Mouse (Mus musculus) MEL (cell line): ENCODE results near the gene Hsd11b2. TPM values are rescaled to one million over a fixed set of nuclear protein-coding genes. Genes with fewer than 3 reads are reported as not detected.

ENCODE experiments used
- DNase-seq: peaks from one replicate; pipeline ENCODE4 v3.0.0; 2011; ENCODE audit warnings: low read depth, low spot score
- H3K27ac ChIP-seq: 2 replicates; pipeline ENCODE4 v1.5.1; 2012; ENCODE audit warnings: low read depth, mild to moderate bottlenecking, control low read depth, low read length, moderate library complexity; ENCODE audit not compliant: control insufficient read depth
- H3K27me3 ChIP-seq, 2 experiments: fragments of 150-350 bp in 1 of 2; sonication (generic) in 1 of 2; 2 replicates each; pipeline ENCODE4 v1.6.1; 2012; ENCODE audit warnings: low read length in 2 of 2, mild to moderate bottlenecking in 2 of 2, improper control_type of control experiment in 1 of 2, moderate library complexity in 1 of 2; ENCODE audit not compliant: insufficient read depth in 2 of 2, control insufficient read depth in 1 of 2
- H3K36me3 ChIP-seq, 2 experiments: 2 replicates each; pipeline ENCODE4 v1.6.1; 2012 to 2014; ENCODE audit warnings: low read length in 2 of 2, improper control_type of control experiment in 1 of 2, inconsistent platforms in 1 of 2, mild to moderate bottlenecking in 1 of 2; ENCODE audit not compliant: insufficient read depth in 2 of 2, control insufficient read depth in 1 of 2
- H3K4me1 ChIP-seq, 2 experiments: fragments of 150-350 bp in 1 of 2; sonication (generic) in 1 of 2; 2 replicates each; pipeline ENCODE4 v1.6.1; 2012; ENCODE audit warnings: low read length in 2 of 2, improper control_type of control experiment in 1 of 2, mild to moderate bottlenecking in 1 of 2; ENCODE audit not compliant: insufficient read depth in 2 of 2, control insufficient read depth in 1 of 2
- H3K4me3 ChIP-seq, 2 experiments: fragments of 150-350 bp in 1 of 2; sonication (generic) in 1 of 2; 2 replicates each; pipeline ENCODE4 v1.5.1; 2012; ENCODE audit warnings: low read depth in 2 of 2, low read length in 2 of 2, mild to moderate bottlenecking in 2 of 2, moderate library complexity in 2 of 2, control low read depth in 1 of 2, improper control_type of control experiment in 1 of 2; ENCODE audit not compliant: control insufficient read depth in 1 of 2, insufficient read depth in 1 of 2
- H3K79me2 ChIP-seq: 2 replicates; pipeline ENCODE4 v1.6.1; 2012; ENCODE audit warnings: mild to moderate bottlenecking, low read length, moderate library complexity; ENCODE audit not compliant: control insufficient read depth, poor library complexity, insufficient read depth
- H3K9ac ChIP-seq: 2 replicates; pipeline ENCODE4 v1.6.1; 2012; ENCODE audit warnings: low read depth, mild to moderate bottlenecking, control low read depth, low read length, moderate library complexity; ENCODE audit not compliant: control insufficient read depth, poor library complexity, severe bottlenecking
- H3K9me3 ChIP-seq: fragments of 150-350 bp; sonication (generic); replicated peaks from 2 replicates; pipeline ENCODE4 v1.6.1; 2012; ENCODE audit warnings: mild to moderate bottlenecking, low read length, improper control_type of control experiment, moderate library complexity; ENCODE audit not compliant: insufficient read depth
- CHD1 ChIP-seq: IDR thresholded peaks from 2 replicates; pipeline ENCODE4 v1.6.1; 2012; ENCODE audit warnings: low read depth, mild to moderate bottlenecking, inconsistent platforms, low read length, improper control_type of control experiment
- E2F4 ChIP-seq: IDR thresholded peaks from 2 replicates; pipeline ENCODE4 v1.6.1; 2011; ENCODE audit warnings: low read depth, low read length, improper control_type of control experiment, borderline replicate concordance
- EP300 ChIP-seq, 2 experiments: IDR thresholded peaks; 2 replicates each; pipeline ENCODE4 v1.6.1; 2011; ENCODE audit warnings: improper control_type of control experiment in 2 of 2, low read length in 2 of 2, low read depth in 1 of 2, mild to moderate bottlenecking in 1 of 2
- ETS1 ChIP-seq: IDR thresholded peaks from 2 replicates; pipeline ENCODE4 v1.6.1; 2012; ENCODE audit warnings: low read depth, mild to moderate bottlenecking, inconsistent platforms, low read length, improper control_type of control experiment, moderate library complexity
- GABPA ChIP-seq: IDR thresholded peaks from 2 replicates; pipeline ENCODE4 v1.6.1; 2012; ENCODE audit warnings: low read depth, mild to moderate bottlenecking, inconsistent platforms, low read length, improper control_type of control experiment, moderate library complexity
- MAFK ChIP-seq: IDR thresholded peaks from 2 replicates; pipeline ENCODE4 v1.6.1; 2011; ENCODE audit warnings: low read depth, mild to moderate bottlenecking, low read length, improper control_type of control experiment, borderline replicate concordance
- MAZ ChIP-seq: IDR thresholded peaks from 2 replicates; pipeline ENCODE4 v1.6.1; 2012; ENCODE audit warnings: low read depth, mild to moderate bottlenecking, inconsistent platforms, low read length, improper control_type of control experiment
- MEF2A ChIP-seq: IDR thresholded peaks from 2 replicates; pipeline ENCODE4 v1.6.1; 2014; ENCODE audit warnings: low read depth, mild to moderate bottlenecking, inconsistent platforms, low read length, improper control_type of control experiment; ENCODE audit not compliant: poor library complexity, insufficient replicate concordance, severe bottlenecking; ENCODE audit errors: extremely low read depth
- MYB ChIP-seq: IDR thresholded peaks from 2 replicates; pipeline ENCODE4 v1.6.1; 2011; ENCODE audit warnings: mild to moderate bottlenecking, low read depth, low read length, improper control_type of control experiment
- MYC ChIP-seq: IDR thresholded peaks from 2 replicates; pipeline ENCODE4 v1.6.1; 2011; ENCODE audit warnings: low read depth, mild to moderate bottlenecking, low read length, improper control_type of control experiment, moderate library complexity
- NRF1 ChIP-seq: IDR thresholded peaks from 2 replicates; pipeline ENCODE4 v1.6.1; 2014; ENCODE audit warnings: low read depth, mild to moderate bottlenecking, inconsistent platforms, low read length, improper control_type of control experiment, moderate library complexity; ENCODE audit not compliant: poor library complexity, insufficient read depth, severe bottlenecking
- POLR2AphosphoS2 ChIP-seq: IDR thresholded peaks from 2 replicates; pipeline ENCODE4 v1.6.1; 2011; ENCODE audit warnings: low read length, improper control_type of control experiment
- RAD21 ChIP-seq: IDR thresholded peaks from 2 replicates; pipeline ENCODE4 v1.6.1; 2011; ENCODE audit warnings: mild to moderate bottlenecking, low read depth, low read length, improper control_type of control experiment
- RCOR1 ChIP-seq: IDR thresholded peaks from 2 replicates; pipeline ENCODE4 v1.6.1; 2012; ENCODE audit warnings: low read depth, mild to moderate bottlenecking, inconsistent platforms, low read length, improper control_type of control experiment
- SIN3A ChIP-seq: IDR thresholded peaks from 2 replicates; pipeline ENCODE4 v1.6.1; 2012; ENCODE audit warnings: low read length, improper control_type of control experiment, inconsistent platforms
- SMC3 ChIP-seq: IDR thresholded peaks from 2 replicates; pipeline ENCODE4 v1.6.1; 2011; ENCODE audit warnings: low read depth, low read length, improper control_type of control experiment
- TAL1 ChIP-seq: IDR thresholded peaks from 2 replicates; pipeline ENCODE4 v1.6.1; 2012; ENCODE audit warnings: mild to moderate bottlenecking, inconsistent platforms, low read length, moderate library complexity, mixed read lengths
- TBP ChIP-seq: IDR thresholded peaks from 2 replicates; pipeline ENCODE4 v1.8.0; 2011; ENCODE audit warnings: low read depth, low read length, improper control_type of control experiment
- ZC3H11A ChIP-seq: IDR thresholded peaks from 2 replicates; pipeline ENCODE4 v1.6.1; 2012; ENCODE audit warnings: low read depth, mild to moderate bottlenecking, inconsistent platforms, low read length, improper control_type of control experiment
- ZKSCAN1 ChIP-seq: IDR thresholded peaks from 2 replicates; pipeline ENCODE4 v1.6.1; 2012; ENCODE audit warnings: low read depth, mild to moderate bottlenecking, inconsistent platforms, low read length, improper control_type of control experiment, moderate library complexity
- ZMIZ1 ChIP-seq: IDR thresholded peaks from 2 replicates; pipeline ENCODE4 v1.6.1; 2012; ENCODE audit warnings: low read depth, mild to moderate bottlenecking, inconsistent platforms, low read length, improper control_type of control experiment, moderate library complexity
- polyA plus RNA-seq, 2 experiments: library from polyadenylated mRNA; stranded (reverse) in 1 of 2; unstranded in 1 of 2; fragments of >175 nt in 1 of 2; fragments of >200 nt in 1 of 2; gene quantifications; 2 replicates each; pipeline versions ENCODE4 v1.2.1 to v1.2.4; 2012; ENCODE audit warnings: low replicate concordance in 2 of 2, low read depth in 1 of 2; ENCODE audit not compliant: insufficient read length in 2 of 2, insufficient read depth in 1 of 2, missing spikeins in 1 of 2
- total RNA-seq: library from RNA; depleted of rRNA; stranded (reverse); fragments of 300-350 nt; gene quantifications from 2 replicates; pipeline ENCODE4 v1.2.3, GENCODE M21; 2012

The Hsd11b2 gene
- total and polyA plus RNA-seq, 3 experiments: 0.27 to 2.1 TPM; not detected in 1

GRCm38 (mm10) chr8:105546384-105547350 lies 28.1 kb downstream of the Hsd11b2 start:
- H3K9ac ChIP-seq: no peak overlapping the region
- peaks cover 0 to 46% of the 10 kb centered on the region in 2 experiments; a peak in 2 of 4 replicates for H3K36me3 ChIP-seq
- H3K27ac ChIP-seq: no peak overlapping the region
- H3K4me1 ChIP-seq: peaks cover 28 to 44% of the 10 kb centered on the region in 2 experiments
- H3K4me3 ChIP-seq: no peak overlapping the region
- TF ChIP-seq SIN3A (no peak), NRF1 (no peak), ZMIZ1 (no peak), MAZ (no peak), MEF2A (no peak), ZKSCAN1 (no peak), ETS1 (no peak), MYC (no peak), CHD1 (no peak), E2F4 (no peak), MYB (no peak), TAL1 (no peak), RAD21 (no peak), TBP (no peak), EP300 (IDR thresholded peaks at IDR 0.05; ENCODE audit: low read depth in 1 of 2, low read length in 2 of 2) (no peak), SMC3 (no peak), GABPA (no peak), RCOR1 (no peak)
- H3K9me3 ChIP-seq: no peaks in the 10 kb centered on the region
- H3K79me2 ChIP-seq: peaks cover 3% of the 10 kb centered on the region; the same call in 1 of the 2 replicates
- H3K27me3 ChIP-seq: no peaks in the 10 kb centered on the region
- DNase-seq: no peak

DNA sequence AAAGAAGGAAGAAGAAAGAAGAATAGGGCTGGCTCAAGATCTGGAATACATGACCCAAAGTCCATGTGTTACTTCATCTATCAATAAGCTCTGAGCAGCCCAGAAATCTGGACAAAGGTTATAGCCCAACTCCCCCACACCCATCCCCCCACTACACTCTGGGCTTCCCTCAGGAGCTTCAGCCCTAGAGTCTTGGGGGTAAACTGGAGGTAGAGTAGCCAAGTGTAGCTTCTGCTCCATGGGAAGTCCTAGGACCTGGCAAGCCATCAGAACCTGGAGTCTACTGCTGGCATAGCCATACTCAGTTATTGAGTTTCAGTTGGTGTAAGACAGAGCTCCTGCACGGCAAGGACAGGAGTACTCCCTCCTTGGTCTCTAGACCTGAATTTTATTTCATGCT lies 31.0 kb downstream of the Hsd11b2 start:
- no peaks in the 10 kb centered on the region for H3K27me3 ChIP-seq
- H3K9ac ChIP-seq: no peak overlapping the region
- H3K27ac ChIP-seq: no peak overlapping the region
- no peak for DNase-seq
- no peaks in the 10 kb centered on the region for H3K9me3 ChIP-seq
- peaks cover 0 to 18% of the 10 kb centered on the region in 2 experiments; a peak in 3 of 4 replicates for H3K36me3 ChIP-seq
- H3K79me2 ChIP-seq: peaks cover 3% of the 10 kb centered on the region; the same call in 1 of the 2 replicates
- no peak overlapping the region for H3K4me3 ChIP-seq
- H3K4me1 ChIP-seq: peaks cover 7 to 23% of the 10 kb centered on the region in 2 experiments
- no peak for TF ChIP-seq POLR2AphosphoS2
- TF ChIP-seq SIN3A: no peak
- no peak for TF ChIP-seq NRF1
- TF ChIP-seq ZC3H11A: no peak
- no peak for TF ChIP-seq RCOR1
- no peak for TF ChIP-seq MAFK
- TF ChIP-seq ZMIZ1: no peak
